Comparison of ENCODE assay signal across 17 mouse cellular contexts in genomic region chr6:100498126-100498525, GRCm38 (mm10).
"Had no signal": no experiment of that assay in that cellular context is flagged by ENCODE, and none has a peak within 500 bp of the region (broad histone marks: within the 10 kb centered on the region; RNA-seq: fewer than 3 reads in every experiment).

No protein-coding gene starts in this region.

- H3K4me2 ChIP-seq: kidney, embryonic 15.5 days; liver, embryonic 13.5 days; neural tube, embryonic 13.5 days; stomach, embryonic 15.5 days had no signal

- H3K27ac ChIP-seq: kidney, embryonic 15.5 days; left cerebral cortex, adult 2 months; liver, embryonic 13.5 days; neural tube, embryonic 13.5 days; stomach, embryonic 15.5 days had no signal

- H3K9me3 ChIP-seq: kidney, embryonic 15.5 days; liver, embryonic 13.5 days; neural tube, embryonic 13.5 days; stomach, embryonic 15.5 days had no signal

- H3K4me3 ChIP-seq: kidney, embryonic 15.5 days; left cerebral cortex, adult 2 months; liver, embryonic 13.5 days; myocyte; neural tube, embryonic 13.5 days; stomach, embryonic 15.5 days had no signal

- H3K36me3 ChIP-seq: kidney, embryonic 15.5 days; liver, embryonic 13.5 days; neural tube, embryonic 13.5 days; stomach, embryonic 15.5 days had no signal

- ATAC-seq: midbrain, embryonic 16.5 days had no signal

- H3K4me1 ChIP-seq: liver, embryonic 13.5 days had no signal

- H3K9ac ChIP-seq: kidney, embryonic 15.5 days; liver, embryonic 13.5 days; neural tube, embryonic 13.5 days; stomach, embryonic 15.5 days had no signal

- DNase-seq: kidney, adult 2 months; kidney, postnatal 10 days; kidney, postnatal 36 days; layer of hippocampus, postnatal 36 days; liver, embryonic 13.5 days; lung, adult 2 months; lung, postnatal 14 days; lung, postnatal 4 days; right cerebral cortex, postnatal 25 days; spleen, adult 18-20 months; thymus, postnatal 25 days had no signal

- H3K27me3 ChIP-seq: liver, embryonic 13.5 days; stomach, embryonic 15.5 days had no signal
